Mouse (Mus musculus) right cerebral cortex, postnatal 36 days (tissue): ENCODE results near the gene Tro.

Source experiments
- DNase-seq, 2 experiments: peaks; one replicate each; pipeline ENCODE4 v3.0.0; 2022; ENCODE audit warnings: low spot score in 2 of 2, mixed read lengths in 1 of 2

Tro gene

GRCm38 (mm10) chrX:150656908-150657796, at the start of gene Tro:
Tro (minus strand) TSS chrX:150657583.
- DNase-seq, result peak in 1 of 2 experiments; percentile 37

- no peak for DNase-seq
These were observed 20.1 kb upstream of the Tro start for GRCm38 (mm10) chrX:150677505-150677904.

- DNase-seq, result no peak
These were observed 5.4 kb upstream of the Tro start for GRCm38 (mm10) chrX:150662809-150663208.

- no peak for DNase-seq
These were observed 375 bp upstream of the Tro start for GRCm38 (mm10) chrX:150657797-150658118.

DNA sequence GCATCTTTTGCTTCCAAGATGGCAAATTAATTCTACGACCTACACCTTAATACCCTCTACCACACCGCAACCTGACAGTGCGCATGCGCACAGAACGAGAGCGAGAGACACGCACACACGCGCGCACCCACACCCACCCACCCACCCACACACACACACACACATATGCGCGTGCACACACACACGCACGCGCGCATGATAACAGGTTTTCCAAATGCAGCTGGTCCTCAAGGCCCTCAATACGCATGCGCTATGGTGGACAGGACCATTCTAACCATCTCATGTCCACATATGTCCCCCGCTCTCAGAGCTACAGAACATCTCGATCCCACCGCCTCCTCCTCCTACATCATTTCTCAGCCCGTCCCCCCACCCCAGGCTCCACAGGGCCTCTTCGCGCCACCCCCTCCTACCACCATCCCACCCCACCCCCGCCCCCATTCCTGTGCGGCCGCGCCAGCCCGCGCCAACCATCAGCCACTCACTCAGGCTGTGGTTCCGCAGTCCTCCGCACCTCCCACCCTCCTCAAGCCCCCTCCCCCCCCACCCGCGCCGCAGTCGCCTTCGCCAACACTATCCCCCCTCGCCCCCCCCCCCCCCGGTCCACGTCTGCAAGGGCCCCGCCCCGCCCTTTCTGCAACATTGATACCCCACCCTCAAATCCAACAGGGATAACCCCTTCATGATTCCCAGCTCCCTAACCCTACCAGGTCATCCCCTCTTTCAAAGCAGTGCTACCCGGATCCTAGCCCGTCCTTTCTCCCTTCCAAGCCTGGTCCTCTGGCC, 1.1 kb downstream of the Tro start:
- peak; percentile 37 to 50 for DNase-seq

DNA sequence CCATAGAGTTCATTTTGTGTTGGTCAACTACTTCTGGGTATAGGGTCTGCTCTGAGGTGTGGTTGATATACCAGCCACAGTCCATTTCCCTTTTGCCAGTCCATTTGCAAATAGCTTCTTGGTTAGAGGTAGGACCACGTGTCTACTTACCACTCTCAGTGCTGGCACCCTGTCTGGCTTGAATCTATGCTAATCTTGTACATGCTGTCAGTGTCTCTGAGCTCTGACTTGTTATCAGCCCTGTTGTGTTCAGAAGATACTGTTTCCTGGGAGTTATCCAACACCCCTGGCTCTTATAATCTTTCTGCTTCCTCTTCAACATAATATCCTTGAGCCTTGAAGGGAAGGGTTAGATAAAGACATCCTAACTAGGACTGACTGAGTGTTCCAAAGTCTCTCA, 21.0 kb downstream of the Tro start:
- no peak for DNase-seq

- no peak for DNase-seq
These were observed 58.5 kb downstream of the Tro start for GRCm38 (mm10) chrX:150598882-150599281.
